Mouse (Mus musculus) forebrain, embryonic 11.5 days (tissue): ENCODE data around the gene Olfr807. TPM values are rescaled to one million over a fixed set of nuclear protein-coding genes. Genes with fewer than 3 reads are reported as not detected.

Source experiments
- microRNA-seq: library from miRNA; unstranded; fragments of <30 nt; microRNA quantifications from one replicate; pipeline ENCODE4, GENCODE M21; 2016; ENCODE audit not compliant: insufficient number of aligned reads
- polyA plus RNA-seq: library from polyadenylated mRNA; unstranded; fragments of >200 nt; fragmentation: Nextera tagmentation; extraction: Ambion mirVana; gene quantifications from 2 replicates; pipeline ENCODE4 v1.2.1, GENCODE M21; 2014

The Olfr807 gene
- polyA plus RNA-seq, 1 experiment from 2014 or later: not detected

Small RNA genes within 50 kb of the gene (microRNA-seq; reads per million reads assigned to microRNA genes)
- not detected for gene Gm24485

Other genes starting within 250 kb of the Olfr807 start
- not detected in 2 replicates for gene Olfr791, start 236.0 kb downstream of the Olfr807 start, polyA plus RNA-seq
- gene Olfr792, start 218.6 kb downstream of the Olfr807 start, polyA plus RNA-seq: not detected in 2 replicates
- not detected in 2 replicates for gene Olfr794, start 190.1 kb downstream of the Olfr807 start, polyA plus RNA-seq
- gene Olfr796, start 145.2 kb downstream of the Olfr807 start, polyA plus RNA-seq: not detected in 2 replicates
- not detected in 2 replicates for gene Olfr798, start 129.9 kb downstream of the Olfr807 start, polyA plus RNA-seq
- gene Olfr799, start 120.3 kb downstream of the Olfr807 start, polyA plus RNA-seq: not detected in 2 replicates
- not detected in 2 replicates for gene Olfr800, start 100.1 kb downstream of the Olfr807 start, polyA plus RNA-seq
- gene Olfr801, start 83.9 kb downstream of the Olfr807 start, polyA plus RNA-seq: not detected in 2 replicates
- gene Olfr802, start 69.6 kb downstream of the Olfr807 start, polyA plus RNA-seq: not detected in 2 replicates
- gene Olfr803, start 63.5 kb downstream of the Olfr807 start, polyA plus RNA-seq: not detected in 2 replicates
- not detected in 2 replicates for gene Olfr804, start 54.6 kb downstream of the Olfr807 start, polyA plus RNA-seq
- not detected in 2 replicates for gene Olfr805, start 28.4 kb downstream of the Olfr807 start, polyA plus RNA-seq
- not detected in 2 replicates for gene Olfr806, start 15.9 kb downstream of the Olfr807 start, polyA plus RNA-seq
- gene Olfr808, start 7.7 kb upstream of the Olfr807 start, polyA plus RNA-seq: not detected in 2 replicates
- not detected in 2 replicates for gene Olfr809, start 16.8 kb upstream of the Olfr807 start, polyA plus RNA-seq
- gene Olfr810, start 37.1 kb upstream of the Olfr807 start, polyA plus RNA-seq: not detected in 2 replicates
- gene Olfr811, start 46.6 kb upstream of the Olfr807 start, polyA plus RNA-seq: not detected in 2 replicates
- not detected in 2 replicates for gene Olfr812, start 88.3 kb upstream of the Olfr807 start, polyA plus RNA-seq
- gene Olfr813, start 97.6 kb upstream of the Olfr807 start, polyA plus RNA-seq: not detected in 2 replicates
- gene Olfr814, start 122.1 kb upstream of the Olfr807 start, polyA plus RNA-seq: not detected in 2 replicates
- not detected in 2 replicates for gene Olfr815, start 148.1 kb upstream of the Olfr807 start, polyA plus RNA-seq
- not detected in 2 replicates for gene Olfr816, start 157.8 kb upstream of the Olfr807 start, polyA plus RNA-seq
- not detected in 2 replicates for gene Olfr818, start 191.3 kb upstream of the Olfr807 start, polyA plus RNA-seq
- not detected in 2 replicates for gene Olfr819, start 209.5 kb upstream of the Olfr807 start, polyA plus RNA-seq
- not detected in 2 replicates for gene Olfr247, start 218.3 kb upstream of the Olfr807 start, polyA plus RNA-seq
- not detected in 2 replicates for gene Gm10310, start 227.3 kb upstream of the Olfr807 start, polyA plus RNA-seq